Mouse (Mus musculus) gastrocnemius, postnatal 14 days (tissue): Measurements from ENCODE around the gene Tead1. TPM values are rescaled to one million over a fixed set of nuclear protein-coding genes. Genes with fewer than 3 reads are reported as not detected.

Source experiments
- DNase-seq: peaks from one replicate; pipeline ENCODE4 v3.0.0; 2021; ENCODE audit warnings: mixed read lengths
- intact Hi-C: fragments of 180-260 bp; cut with DNase I; formaldehyde crosslinking; loops from one replicate; pipeline ENCODE4 v1.15.1; 2025; ENCODE audit warnings: low total_unique reads
- total RNA-seq, 2 experiments: library from RNA; stranded (reverse); gene quantifications; 2 replicates each; pipeline ENCODE4 v1.2.3; 2021

Gene Tead1
- total RNA-seq, 2 experiments from 2014 or later = 106 to 120 TPM

DNA sequence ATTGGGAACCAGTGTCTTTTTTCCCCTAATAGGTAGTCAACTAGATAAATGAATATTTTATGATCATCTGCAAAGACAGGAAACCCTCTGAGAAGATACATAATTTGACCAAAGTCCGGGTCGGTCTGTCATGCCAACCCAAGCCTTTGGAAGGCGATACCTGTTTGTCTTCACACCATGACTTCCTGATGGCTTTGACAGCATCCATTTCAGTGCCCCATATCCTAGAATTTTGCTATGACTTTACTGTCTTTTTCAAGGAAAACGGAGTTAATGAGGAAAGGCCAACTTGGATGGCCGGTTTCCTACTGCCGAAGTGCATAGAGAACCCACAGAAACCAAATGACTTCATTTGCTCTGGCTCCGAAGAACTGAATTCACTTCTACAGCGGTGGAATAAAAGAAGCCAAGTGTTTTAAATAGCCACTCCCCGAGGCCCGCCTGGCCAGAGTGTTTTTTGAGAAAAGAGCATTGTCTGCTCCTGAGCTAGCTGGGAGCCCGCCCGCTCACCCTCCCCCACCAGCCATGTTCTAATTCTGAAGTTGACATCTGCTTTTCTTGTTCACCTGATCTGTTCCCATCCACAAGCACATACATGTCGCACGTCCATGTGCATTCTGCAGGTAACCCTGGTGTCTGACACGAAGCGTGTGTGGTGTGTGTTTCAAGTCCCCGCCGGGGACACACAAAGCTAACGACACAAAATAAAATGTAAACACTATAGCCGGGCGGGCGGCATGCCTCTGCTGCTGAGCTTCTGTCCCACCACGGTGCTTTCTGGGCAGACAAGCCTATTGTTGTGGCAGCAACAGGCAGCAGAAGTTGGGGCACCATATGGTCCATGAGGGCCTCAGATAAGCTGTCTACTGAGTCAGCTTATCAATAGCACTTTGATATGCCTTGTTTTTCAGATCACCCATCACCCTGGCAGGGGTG, 5.8 kb downstream of the Tead1 start:
- DNase-seq = peak; percentile 31
- intact Hi-C loops = loop anchor here (10.0 kb wide), 1 partner anchor 180 kb away; no protein-coding TSS in a partner anchor

DNA sequence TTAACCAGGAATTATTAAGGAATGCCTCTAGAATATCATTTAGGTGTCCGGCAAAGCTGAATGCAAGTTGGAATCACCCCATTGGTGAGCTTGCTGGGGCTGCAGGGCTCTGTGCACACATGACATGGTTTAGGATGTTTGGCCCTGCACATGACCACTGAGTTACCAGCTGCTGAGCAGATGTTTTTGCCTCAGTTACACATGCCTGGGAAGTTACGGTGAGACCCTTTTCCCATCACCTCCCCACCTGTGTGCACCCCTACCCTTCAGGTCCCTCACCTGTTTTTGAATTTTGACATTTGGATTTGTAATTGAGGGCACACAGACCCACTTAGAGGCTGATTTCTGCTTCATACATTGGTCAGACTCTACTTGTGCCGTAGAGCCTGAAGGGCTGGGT, 6.9 kb downstream of the Tead1 start:
- DNase-seq = no peak
- intact Hi-C loops = loop anchor here (10.0 kb wide), 1 partner anchor 179 kb away; no protein-coding TSS in a partner anchor

GRCm38 (mm10) chr7:112686586-112686985, 7.5 kb downstream of the Tead1 start:
- DNase-seq = no peak
- intact Hi-C loops = loop anchor here (10.0 kb wide), 1 partner anchor 178 kb away; no protein-coding TSS in a partner anchor

DNA sequence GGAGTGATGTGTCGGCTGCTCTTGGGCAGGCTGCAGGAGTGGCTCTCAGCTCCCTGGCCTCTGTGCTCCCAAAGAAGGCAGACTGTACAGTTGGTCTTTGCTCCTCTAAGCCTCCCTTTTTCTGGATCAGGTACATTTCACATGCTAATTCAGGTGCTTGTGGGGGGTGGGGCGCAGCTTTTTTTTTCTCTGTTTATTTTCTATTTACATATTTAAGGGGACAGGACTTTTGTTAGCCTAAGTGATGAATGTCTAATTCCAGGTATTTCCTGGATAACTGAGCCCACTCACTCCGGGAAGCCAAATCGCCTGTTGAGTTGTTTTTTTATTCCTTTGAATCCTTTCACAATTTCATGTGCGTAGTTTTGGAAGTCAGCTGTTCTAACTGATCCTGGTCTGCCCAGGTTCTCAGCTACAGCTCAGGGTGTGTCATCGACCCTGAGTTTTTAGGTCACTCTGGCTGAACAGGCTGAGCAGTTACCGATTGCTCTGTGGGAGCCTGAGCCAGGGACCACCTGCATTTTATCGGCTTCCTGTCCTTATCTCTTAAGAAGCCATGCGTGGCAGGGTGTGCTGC, 9.4 kb downstream of the Tead1 start:
- no peak for DNase-seq
- intact Hi-C loops = loop anchor here (10.0 kb wide), 1 partner anchor 176 kb away; no protein-coding TSS in a partner anchor

GRCm38 (mm10) chr7:112690836-112691781, 12.0 kb downstream of the Tead1 start:
- intact Hi-C loops = no loop called here
- no peak for DNase-seq

- no peak for DNase-seq
- intact Hi-C loops = no loop called here
Measured at GRCm38 (mm10) chr7:112693566-112693965, 14.4 kb downstream of the Tead1 start.

DNA sequence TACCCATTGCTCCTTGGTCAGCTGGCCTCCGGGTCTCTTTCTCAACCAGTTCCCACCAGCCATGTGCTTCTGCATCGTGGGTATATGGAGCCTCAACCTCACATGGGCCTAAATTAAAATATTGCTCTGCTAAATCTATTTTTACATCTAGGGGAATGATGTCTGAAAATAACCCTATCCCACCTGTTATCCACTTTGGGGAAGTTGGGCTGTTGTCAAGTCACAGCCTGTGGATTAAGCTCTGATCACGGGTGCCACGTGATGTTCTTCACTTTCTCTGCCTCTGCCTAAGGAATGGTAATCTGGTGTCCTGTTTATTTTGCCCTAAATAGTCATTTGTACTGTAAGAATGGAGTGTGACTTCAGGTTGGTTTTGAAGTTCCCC, 17.7 kb downstream of the Tead1 start:
- DNase-seq = no peak
- intact Hi-C loops = no loop called here

DNA sequence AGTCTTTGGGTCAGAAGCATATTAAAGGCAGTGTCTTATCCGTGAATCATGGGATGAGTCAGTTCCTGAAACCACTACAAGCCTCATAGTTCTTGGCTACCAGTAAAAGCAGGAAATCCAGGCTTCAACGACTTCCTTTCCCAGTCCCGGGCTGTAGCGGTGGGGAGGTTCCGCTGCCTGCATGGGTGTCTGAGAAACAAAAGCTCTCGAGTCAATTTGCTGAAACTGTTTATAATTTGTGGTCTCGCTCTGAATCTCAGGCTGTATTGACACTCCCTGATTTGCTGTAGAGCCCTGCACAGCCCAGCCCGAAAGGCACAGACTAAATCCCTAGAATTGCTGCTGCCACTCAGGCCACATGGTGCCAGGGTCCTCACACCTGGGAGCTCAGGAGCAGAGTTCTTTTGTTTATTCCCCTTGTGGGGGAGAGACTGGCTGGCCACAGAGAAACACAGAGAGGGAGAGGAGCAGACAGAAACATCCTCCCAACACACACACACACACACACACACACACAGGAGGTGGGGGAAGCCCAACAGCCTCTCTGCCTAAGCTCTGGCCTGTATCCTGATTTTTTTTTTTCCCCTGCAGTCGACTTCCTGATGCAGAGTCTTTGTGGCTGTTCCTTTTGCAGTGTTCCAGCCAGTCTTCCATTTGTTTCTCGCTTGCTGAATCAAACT, 18.2 kb downstream of the Tead1 start:
- peak; percentile 66 for DNase-seq
- intact Hi-C loops = no loop called here

DNA sequence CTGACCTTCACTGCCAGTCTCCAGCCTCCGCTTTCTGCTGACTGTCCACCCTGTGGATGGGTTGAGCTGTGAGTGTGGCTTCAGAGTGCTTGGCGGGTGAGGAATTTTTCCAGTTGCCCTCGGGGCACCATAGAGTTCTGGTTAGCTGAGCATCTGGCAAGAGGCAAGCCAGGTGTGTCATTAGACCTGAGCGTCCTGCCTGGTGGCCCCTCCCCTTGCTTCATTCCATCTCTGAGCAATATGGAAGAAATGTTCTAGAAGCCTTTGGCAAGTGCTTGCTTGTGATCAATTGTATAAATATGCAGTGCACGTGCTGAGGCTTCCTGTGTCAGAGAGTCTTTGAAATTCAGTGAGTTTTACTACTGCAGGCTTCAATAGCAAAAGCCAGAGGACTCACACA, 21.0 kb downstream of the Tead1 start:
- intact Hi-C loops = no loop called here
- DNase-seq = no peak

DNA sequence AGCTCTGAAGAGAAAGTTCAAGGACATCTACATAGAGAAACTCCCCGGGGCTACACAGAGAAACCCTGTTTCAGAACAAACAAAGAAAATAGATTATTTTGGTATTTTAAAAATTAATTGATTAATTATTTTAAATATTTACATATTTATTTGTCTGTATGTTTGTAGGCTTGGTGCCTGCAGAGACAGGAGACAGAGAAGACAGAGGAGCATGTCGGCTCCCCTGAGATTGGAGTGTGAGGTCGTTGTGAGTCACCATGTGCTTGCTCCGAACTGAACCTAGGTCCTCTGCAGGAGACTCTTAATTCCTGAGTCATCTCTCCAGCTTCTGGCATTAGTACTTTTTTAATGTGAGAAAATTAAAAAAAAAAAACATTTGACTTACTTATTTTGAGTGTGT, 24.2 kb downstream of the Tead1 start:
- DNase-seq = no peak
- intact Hi-C loops = no loop called here

DNA sequence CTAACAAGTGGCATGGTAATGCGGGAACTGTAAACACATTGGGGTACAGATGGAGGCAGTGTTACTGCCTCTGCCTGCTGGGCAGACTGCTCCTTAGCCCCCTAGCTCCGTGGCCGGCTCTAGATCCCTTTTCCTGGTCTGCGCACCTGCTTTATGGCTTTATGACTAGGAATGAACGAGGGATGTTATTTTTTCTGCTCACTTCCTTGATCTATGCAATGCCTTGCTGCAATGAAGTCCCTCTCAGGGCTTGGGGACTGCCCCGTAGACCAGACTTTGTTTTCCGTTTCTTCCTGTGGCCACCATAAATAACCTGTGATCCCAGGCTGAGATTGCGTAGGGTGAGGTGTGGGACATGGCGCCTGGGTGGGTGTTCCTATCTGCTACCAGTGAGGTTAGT, 26.8 kb downstream of the Tead1 start:
- intact Hi-C loops = no loop called here
- DNase-seq = no peak

DNA sequence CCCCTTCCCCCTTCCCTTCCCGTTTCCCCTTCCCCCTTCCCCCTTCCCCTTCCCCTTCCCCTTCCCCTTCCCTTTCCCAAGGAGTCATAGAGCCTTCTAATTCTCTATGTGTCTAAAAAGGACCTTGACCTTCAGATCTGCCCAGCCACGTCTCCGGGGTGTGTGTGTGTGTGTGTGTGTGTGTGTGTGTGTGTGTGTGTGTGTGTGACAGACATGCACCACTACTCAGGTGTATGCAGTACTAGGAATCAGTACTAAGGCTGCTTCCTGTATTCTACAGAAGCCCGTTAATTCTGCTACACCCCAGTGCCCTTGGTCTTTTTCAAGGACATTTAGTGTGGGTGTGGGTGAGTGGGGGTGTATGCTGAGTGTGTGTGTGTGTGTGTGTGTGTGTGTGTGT, 27.6 kb downstream of the Tead1 start:
- intact Hi-C loops = no loop called here
- DNase-seq = no peak

DNA sequence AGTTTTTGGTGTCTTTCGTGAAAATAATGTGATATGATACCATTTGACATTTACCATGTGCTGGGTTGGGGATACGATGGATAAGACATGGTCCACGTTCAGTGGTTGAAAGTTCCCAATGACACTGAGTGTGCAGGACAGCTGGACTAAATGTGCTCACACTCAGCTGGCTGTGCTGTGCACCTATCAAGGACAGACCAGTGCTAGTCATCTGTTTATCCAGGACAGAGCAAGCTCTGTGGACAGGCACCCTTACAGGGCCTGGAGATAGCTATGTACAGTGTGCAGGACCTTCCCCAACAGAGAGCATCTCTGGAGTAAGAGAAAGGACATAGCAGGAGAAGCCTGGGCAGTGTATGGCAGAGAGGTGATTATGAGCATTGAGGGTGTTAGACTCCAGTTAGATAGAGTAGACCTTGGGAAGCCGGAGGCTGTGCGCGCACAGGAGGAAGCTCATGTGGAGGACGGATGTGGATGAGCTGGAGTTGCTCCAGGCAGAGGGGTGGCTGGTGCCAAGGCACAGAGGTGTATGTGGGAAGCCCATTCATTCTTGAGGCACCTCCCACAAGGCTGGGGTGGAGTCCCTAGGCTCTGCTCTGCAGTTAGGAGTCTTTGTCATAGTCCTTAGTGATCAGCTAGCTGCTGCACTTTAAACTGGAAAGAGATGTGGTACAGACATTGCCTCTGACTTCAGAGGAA, 31.4 kb downstream of the Tead1 start:
- intact Hi-C loops = no loop called here
- DNase-seq = no peak

DNA sequence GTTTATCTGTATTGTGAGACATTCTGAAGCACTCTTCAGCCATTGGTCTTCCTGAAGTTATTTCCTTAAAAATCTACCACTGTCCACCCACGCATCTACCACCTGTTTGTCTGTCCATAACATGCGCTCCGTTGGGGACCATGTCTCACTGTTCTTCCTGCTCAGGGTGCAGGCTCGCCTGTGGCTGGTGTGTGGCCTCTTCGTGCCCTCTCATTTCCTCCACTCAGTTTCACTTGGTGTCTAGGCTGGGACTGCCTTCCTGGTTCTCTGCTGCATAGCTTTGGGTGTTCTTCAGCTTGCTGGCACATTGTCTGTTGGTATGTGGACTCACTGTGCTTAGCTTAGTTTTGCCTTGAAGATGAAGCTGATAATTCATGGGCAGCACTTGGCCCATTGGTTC, 32.9 kb downstream of the Tead1 start:
- no peak for DNase-seq
- intact Hi-C loops = no loop called here

DNA sequence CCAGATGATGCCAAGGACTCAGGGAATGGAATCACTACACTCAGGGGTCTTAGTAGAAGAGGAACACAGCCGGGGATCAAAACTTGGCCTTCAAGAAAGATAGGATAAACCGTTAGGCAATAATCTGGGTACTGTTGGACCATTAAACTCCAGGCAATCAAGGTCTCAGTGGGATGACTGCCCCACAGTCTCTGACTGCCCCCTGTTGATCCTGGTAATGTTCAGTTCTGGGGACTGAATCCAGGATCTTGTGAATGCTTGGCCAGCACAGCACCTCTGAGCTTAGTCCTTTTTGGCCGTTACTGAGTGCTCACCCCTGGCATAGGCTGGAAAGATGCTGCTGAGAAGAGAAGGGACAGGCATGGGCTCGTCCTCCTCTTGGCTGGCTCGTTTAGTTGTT, 34.4 kb downstream of the Tead1 start:
- intact Hi-C loops = no loop called here
- no peak for DNase-seq

DNA sequence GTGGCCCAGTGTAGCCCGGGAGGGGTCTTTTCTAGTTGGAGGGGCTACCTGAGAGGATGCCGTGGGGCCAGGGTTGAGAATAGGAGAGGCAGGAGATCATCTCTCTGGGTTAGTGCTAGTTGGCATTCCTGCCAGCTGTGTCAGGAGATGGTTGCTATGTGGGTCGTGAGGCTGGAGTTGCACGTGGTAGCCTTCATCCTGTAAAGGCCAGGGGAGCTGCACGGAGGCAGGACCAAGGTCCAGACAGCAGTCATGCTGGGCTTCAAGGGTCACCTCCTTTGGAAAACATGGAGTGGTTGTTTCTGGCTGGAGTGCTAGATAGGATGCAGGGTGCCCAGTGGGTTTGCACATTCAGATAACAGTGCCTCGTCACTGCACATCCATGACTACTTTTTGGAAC, 35.7 kb downstream of the Tead1 start:
- intact Hi-C loops = no loop called here
- DNase-seq = no peak

GRCm38 (mm10) chr7:112716701-112717100, 37.6 kb downstream of the Tead1 start:
- intact Hi-C loops = no loop called here
- no peak for DNase-seq

GRCm38 (mm10) chr7:112717676-112718075, 38.6 kb downstream of the Tead1 start:
- intact Hi-C loops = no loop called here
- no peak for DNase-seq
